Mouse (Mus musculus) testis, postnatal 14 days (tissue): ENCODE measurements around the gene Ppp2r5a.

Source experiments
- DNase-seq: peaks from one replicate; pipeline ENCODE4 v3.0.0; 2021; ENCODE audit warnings: low spot score

Gene Ppp2r5a

DNA sequence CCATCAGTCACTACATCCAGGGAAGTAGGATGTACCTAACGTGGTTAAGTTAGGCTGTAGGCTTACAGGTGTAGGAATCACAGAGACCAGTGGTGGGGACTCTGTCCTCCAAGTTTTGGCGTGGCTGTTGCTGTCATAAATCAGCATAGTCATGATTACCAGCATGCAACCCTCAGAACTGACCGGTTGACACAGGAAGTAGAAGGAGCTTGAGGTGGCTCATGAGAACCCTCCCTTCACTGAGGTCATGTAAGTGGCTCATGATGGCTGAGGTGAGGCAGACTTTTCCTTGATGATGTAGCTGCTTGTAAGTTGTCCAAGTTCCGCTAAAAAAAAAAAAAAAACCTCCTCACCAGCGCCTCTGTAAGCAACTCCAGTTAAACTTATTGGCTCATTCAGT is 14.0 kb upstream of the Ppp2r5a start:
- DNase-seq = no peak

DNA sequence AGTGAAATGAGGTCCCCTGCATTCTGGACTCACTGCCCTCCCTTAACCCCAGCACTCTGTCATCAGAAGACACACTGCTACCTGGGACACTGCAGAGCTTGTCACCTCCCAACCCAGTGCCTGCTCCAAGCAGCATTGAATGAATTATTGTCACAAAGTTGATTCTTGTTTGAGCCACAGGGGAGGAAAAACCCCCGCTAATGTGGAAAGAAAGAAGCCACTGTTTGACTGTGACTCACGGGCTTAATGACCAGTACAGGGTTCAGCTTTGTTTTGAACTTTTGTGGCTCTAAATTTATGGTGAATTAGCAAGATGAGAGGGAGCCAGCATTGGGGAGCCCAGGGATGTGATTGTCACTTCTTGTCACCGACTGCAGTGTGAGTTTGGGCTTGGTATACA is 13.5 kb upstream of the Ppp2r5a start:
- no peak for DNase-seq

- DNase-seq = no peak
These were observed 11.4 kb upstream of the Ppp2r5a start for GRCm38 (mm10) chr1:191414432-191414831.

- DNase-seq = no peak
These were observed 10.8 kb upstream of the Ppp2r5a start for GRCm38 (mm10) chr1:191413691-191414415.

- no peak for DNase-seq
These were observed 7.4 kb upstream of the Ppp2r5a start for GRCm38 (mm10) chr1:191410294-191411036.

DNA sequence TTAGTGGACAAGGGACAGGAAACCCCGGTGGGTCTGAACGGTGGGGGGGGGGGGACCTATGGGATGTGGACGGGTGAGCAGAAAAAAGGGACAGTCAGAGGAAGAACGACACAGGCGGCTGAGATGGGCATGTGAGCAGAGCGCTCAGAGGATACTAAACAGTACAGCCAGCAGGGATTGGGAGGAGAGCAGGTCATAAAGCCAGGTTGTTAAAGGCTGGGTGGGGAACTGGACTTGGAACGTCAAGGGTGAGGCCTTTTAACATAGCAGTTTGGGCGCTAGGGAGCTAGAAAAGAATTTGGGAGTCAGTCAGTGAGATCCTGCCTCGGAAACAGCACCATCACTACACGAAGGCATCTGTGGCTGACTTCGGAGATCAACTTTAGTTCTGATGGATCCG is 4.2 kb upstream of the Ppp2r5a start:
- DNase-seq = no peak

- no peak for DNase-seq
These were observed 3.4 kb upstream of the Ppp2r5a start for GRCm38 (mm10) chr1:191406516-191406915.

- no peak for DNase-seq
These were observed 1.8 kb upstream of the Ppp2r5a start for GRCm38 (mm10) chr1:191404721-191405329.

- no peak for DNase-seq
These were observed 1.2 kb upstream of the Ppp2r5a start for GRCm38 (mm10) chr1:191404301-191404700.

- DNase-seq = no peak
These were observed 566 bp downstream of the Ppp2r5a start for GRCm38 (mm10) chr1:191402506-191402905.

- peak; percentile 100 for DNase-seq
These were observed 5.9 kb downstream of the Ppp2r5a start for GRCm38 (mm10) chr1:191396897-191397849.

DNA sequence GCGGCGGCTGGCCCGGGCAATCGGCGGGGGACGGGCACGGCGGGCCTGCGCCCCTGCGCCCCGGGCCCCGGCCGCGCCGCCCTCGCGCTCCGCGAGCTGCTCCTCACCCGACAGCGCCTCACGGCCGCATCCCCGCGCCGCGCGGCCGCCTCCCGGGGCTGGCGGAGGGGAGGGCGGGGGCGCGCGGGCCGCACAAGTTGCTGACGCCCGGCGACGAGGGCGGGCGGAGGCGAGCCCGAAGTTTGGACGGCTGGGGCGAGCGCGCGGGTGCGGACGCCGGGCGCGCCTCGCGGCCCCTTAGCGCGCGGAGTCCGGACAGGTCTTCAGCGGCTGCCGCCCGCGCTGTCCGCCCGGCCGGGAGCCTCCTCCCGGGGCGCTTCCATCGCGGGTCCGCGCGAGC is 6.6 kb downstream of the Ppp2r5a start:
- no peak for DNase-seq

- peak; percentile 59 for DNase-seq
These were observed 7.1 kb downstream of the Ppp2r5a start for GRCm38 (mm10) chr1:191395871-191396433.

GRCm38 (mm10) chr1:191395200-191395599 is 7.9 kb downstream of the Ppp2r5a start:
- no peak for DNase-seq

- DNase-seq = no peak
These were observed 8.9 kb downstream of the Ppp2r5a start for GRCm38 (mm10) chr1:191394126-191394525.

DNA sequence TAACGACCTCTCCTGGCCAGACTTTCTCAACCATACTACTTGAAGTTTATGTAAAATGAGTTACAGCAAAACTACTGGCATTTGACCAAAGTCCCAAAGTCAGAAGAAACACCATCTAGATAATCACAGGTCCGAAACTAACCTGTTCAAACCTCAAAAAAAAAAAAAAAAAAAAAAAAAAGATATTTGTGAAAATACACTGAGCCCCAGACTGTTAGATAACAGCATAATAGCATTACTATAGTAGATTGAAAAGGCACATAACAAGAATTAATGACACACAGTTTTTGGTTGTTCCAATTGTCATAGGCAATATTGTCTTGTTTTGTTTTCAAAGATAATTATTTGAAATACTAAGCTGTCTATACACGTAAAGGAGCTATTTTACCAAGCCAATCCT is 9.5 kb downstream of the Ppp2r5a start:
- no peak for DNase-seq

- DNase-seq = no peak
These were observed 11.8 kb downstream of the Ppp2r5a start for GRCm38 (mm10) chr1:191391311-191391710.

DNA sequence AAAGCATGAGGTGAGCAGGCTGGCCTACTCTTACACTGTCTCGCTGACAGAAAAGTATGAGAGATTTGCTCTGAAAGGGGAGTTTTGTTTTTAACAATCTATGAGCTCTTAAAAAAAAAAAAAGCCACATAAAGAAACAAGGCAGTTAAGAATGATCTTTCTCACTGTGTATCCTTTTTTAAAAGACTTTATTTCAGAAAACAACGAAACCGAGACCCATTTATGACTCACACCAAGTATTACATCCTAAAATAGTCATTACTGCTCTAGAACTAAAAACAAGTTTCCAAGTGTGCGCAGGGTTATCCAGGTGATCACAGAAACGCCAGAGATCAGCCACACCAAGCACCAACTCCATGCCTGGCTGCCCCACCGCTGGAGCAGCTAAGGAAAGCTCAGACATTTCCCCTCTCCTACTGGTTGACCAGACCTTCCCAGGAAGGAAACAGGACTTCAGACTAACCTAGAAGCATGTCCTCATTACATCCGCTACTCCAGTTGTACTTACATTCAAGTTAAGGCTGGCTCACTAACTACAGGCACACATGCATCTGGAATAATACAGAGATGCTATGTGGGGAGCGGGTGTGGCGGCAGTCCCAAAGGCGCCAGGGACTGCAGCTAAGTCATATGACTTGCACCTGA is 18.2 kb downstream of the Ppp2r5a start:
- no peak for DNase-seq

GRCm38 (mm10) chr1:191381955-191382736 is 20.9 kb downstream of the Ppp2r5a start:
- DNase-seq = no peak

DNA sequence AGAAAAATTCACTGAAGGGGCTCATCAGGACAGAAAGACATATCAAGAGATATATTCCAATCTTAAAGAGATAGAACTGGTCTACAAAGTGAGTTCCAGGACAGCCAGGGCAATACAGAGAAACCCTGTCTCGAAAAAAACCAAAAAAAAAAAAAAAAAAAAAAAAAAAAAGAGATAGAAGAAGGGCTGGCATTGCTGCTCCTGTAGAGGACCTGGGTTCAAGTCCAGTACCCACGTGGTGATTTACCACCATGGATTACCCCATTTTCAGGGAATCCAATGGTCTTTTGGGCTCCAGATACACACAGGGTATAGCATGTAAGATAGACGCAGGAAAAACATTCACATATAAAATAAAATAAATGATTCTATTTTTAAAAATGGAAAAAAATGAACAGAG is 22.2 kb downstream of the Ppp2r5a start:
- no peak for DNase-seq
